Mouse (Mus musculus): ENCODE results near the gene Rims1.

The Rims1 gene

GRCm38 (mm10) chr1:22410173-22410572 is 395.6 kb downstream of the Rims1 start:
- intact Hi-C loops (cut with DNase I) = no loop called here

DNA sequence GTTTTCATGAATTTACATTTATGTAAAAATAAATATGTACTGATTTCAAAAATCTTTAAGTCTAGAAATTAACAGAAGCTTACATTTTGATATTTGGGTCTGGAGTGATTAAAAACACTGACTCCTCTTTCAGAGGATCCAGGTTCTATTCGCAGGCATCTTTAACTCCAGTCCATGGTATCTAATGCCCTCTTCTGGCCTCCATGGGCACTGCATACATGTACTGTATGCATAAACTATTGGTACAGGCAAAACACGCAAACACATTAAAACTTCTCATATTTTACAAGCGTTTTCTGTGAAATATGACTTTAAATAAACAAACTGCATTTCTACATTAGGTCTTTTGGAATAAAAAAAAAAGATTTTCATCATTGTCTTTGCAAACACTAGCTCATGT is 419.4 kb downstream of the Rims1 start:
- intact Hi-C loops (cut with DNase I) = no loop called here

GRCm38 (mm10) chr1:22377652-22378051 is 428.1 kb downstream of the Rims1 start:
- intact Hi-C loops (cut with DNase I) = no loop called here

GRCm38 (mm10) chr1:22377062-22377461 is 428.7 kb downstream of the Rims1 start:
- intact Hi-C loops (cut with DNase I) = no loop called here

GRCm38 (mm10) chr1:22356209-22356608 is 449.6 kb downstream of the Rims1 start:
- intact Hi-C loops (cut with DNase I) = no loop called here

- intact Hi-C loops (cut with DNase I) = no loop called here
These were observed 452.1 kb downstream of the Rims1 start for GRCm38 (mm10) chr1:22353687-22354086.

GRCm38 (mm10) chr1:22338914-22339313 is 466.9 kb downstream of the Rims1 start:
- intact Hi-C loops (cut with DNase I) = no loop called here

- intact Hi-C loops (cut with DNase I) = no loop called here
These were observed 484.7 kb downstream of the Rims1 start for GRCm38 (mm10) chr1:22320941-22321676.

GRCm38 (mm10) chr1:22315537-22315936 is 490.3 kb downstream of the Rims1 start:
- intact Hi-C loops (cut with DNase I) = no loop called here

DNA sequence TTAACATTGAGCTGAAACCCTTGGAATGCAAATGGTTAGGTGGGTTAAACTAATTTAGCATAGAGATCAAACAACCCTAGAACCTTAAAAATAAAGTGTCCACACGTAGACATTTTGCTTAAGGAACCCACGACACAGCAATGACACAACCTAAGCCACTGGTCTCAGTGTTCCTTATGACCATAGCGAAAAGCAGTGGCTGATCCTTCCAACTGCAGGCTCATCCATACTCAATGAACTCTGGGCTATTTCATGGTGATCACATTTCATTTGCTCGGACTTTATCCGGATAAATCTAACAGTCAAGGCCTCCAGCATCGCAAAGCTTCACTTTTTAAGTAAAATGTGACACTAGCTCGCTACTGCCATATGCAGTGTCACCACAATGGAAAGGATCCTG is 494.3 kb downstream of the Rims1 start:
- intact Hi-C loops (cut with DNase I) = no loop called here

DNA sequence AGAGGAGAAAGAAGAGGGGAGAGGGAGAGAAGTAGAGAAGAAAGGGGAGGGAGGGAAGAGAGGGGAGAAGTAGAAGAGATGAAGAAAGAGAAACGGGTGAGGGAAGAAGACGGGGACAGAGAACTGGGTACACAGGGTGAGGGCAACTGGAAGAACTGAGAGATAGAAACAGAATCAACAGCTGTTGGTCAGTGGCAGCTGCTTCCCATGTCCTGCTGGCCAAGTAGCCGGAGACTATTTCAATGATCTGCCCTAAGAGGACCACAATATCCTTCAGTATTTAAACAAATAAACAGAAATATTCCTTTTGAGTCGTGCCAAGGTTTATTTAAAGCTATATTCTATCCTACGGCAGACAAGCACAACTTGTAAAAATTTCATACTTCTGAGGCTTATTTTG is 499.3 kb downstream of the Rims1 start:
- intact Hi-C loops (cut with DNase I) = no loop called here

- intact Hi-C loops (cut with DNase I) = no loop called here
These were observed 499.9 kb downstream of the Rims1 start for GRCm38 (mm10) chr1:22305932-22306331.

GRCm38 (mm10) chr1:22293953-22294352 is 511.8 kb downstream of the Rims1 start:
- intact Hi-C loops (cut with DNase I) = no loop called here

DNA sequence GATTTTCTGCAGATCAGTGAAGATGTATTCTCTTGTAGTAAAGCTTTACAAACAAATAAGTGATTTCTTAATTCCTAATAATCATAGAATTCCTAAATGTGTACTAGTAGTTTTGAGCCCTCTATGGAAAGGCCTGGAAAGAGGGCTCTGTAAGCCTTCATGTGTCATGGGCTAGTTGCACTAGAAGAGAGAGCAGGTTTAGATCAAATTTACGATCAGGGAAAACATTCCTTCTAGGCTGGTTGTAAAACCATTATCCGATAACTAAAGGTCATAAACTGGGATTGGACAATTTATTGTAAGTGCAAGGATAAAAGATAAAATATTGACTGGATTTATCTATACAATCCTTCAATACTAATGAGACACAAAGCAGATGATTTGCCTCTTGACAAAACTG is 512.5 kb downstream of the Rims1 start:
- intact Hi-C loops (cut with DNase I) = no loop called here

DNA sequence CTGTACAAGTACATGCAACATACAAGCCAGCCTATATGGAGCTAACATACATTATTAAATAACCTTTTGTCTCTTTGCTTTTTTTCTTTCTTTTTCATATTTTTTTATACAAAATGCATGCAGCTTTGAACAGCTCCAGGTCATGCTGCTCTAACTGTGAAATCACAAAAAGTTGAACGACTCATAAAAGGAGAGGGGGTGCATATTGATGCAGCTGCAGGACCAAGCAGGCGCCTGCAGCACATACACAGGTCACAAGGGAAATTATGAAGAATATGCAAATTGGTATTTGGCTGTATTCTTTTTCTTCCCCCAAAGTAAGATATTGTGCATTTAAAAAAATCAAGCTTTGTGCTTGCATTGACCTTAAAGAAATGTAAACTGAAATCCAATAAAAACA is 519.0 kb downstream of the Rims1 start:
- intact Hi-C loops (cut with DNase I) = no loop called here

DNA sequence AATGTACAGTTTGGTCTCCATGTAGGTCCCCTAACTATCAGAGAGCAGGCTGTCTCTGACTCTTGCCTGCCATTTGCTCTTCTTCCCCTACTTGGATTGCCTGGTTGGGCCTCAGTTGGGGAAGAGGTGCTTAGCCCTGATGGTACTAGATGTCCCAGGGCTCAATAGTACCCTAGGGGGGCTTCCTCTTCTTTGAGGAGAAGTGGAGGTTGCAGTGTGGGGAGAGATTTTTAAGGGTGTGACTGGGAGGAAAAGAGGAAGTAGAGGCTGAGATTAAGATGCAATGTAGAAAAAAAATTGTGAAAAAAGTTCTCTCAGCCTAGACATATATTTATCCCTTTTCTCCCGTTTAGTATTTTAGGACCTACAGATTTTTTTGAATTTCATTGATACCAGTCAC is 525.8 kb downstream of the Rims1 start:
- intact Hi-C loops (cut with DNase I) = no loop called here

GRCm38 (mm10) chr1:22274081-22274480 is 531.7 kb downstream of the Rims1 start:
- intact Hi-C loops (cut with DNase I) = no loop called here

DNA sequence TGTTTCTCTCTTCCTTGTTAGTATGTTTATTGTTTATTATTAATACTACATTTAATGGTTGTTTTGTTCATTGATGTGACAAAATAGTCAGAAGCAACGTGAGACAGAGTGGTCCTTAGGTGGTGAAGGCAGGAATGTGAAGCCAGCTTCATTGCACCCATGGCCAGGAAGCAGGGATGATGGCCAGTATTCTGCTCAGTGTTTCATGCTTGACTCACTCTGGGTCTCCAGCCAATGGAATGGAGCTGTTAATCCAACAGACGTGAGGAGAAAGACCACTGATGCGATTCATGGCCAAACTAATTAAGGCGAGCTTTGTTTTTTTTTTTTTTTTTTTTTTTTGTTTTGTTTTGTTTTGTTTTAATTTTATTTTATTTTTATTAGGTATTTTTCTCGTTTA is 535.7 kb downstream of the Rims1 start:
- intact Hi-C loops (cut with DNase I) = no loop called here

DNA sequence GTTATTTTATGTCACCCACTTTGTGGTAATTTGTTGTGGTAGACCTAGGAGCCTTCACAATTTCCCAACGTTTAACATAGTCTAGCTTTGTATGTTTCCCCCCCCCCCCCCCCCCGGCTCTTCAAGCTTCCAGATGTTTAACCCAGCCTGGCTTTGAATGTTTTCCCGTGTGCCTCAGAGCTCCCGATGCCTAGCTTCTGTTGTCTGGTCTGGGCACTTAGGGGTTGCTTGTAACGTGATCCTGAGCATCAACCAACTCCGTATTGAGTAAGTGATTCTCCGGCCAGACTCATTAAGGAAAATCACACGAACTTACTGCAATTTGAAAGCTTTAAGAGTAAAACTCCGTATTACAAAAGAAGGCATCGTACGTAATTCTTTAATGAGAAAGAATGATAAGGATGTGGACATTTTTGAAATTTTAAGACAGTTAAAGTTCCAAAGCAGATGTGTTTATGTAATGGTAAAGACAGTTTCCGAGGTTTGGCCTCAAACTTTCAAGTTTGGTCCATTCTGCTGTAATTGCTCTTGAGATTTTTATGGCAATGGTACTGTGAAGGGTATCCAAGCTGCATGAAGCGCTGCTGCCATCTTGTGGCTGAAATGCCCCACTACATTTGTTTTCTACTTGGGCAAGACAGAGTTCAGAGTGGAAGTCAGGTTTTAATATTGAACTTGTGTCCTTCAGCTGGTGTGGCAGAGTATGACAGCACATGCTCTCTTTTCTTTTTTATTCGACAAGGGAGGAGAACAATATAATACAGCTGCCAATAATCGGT is 537.0 kb downstream of the Rims1 start:
- intact Hi-C loops (cut with DNase I) = loop anchor here (1.0 kb wide), 2 partner anchors 807 to 857 kb away; no protein-coding TSS in a partner anchor

DNA sequence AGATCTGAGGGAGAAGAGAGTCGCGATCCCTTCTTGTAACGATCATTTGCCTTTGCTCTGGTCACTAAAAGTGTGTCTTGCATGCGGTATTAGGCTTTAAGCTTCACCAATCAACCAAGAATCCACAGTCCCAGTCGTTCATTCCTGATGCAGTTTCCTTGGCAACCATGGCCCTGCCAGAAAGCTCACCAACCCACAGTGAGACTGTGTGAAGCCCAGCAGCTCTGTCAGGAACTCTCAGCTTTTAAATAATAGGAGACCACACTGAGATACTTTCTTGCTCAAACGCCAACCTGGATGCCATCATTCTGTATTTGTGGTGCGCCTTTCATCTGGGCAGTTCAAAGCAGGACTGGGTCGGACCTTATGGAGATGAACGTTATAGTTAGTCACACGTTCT is 539.3 kb downstream of the Rims1 start:
- intact Hi-C loops (cut with DNase I) = no loop called here

DNA sequence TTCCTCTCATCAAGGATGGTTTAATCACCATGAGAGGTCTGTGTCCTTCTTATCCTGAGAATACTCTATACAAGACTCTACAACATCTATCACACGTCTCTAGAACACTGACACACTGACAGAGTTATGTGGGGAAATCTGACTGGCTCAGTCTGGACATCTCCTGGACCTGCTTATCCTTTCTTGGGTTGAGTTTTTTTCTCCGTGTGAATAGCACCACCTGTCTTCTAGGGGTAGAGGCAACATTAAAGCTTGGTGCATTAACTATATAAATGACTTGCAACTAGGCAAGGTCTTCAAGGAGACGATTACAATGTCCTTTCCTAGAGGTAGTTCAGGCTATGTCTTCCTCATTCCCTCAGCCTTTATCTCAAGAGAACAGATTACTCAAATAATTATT is 540.3 kb downstream of the Rims1 start:
- intact Hi-C loops (cut with DNase I) = no loop called here

GRCm38 (mm10) chr1:22262169-22262950 is 543.4 kb downstream of the Rims1 start:
- intact Hi-C loops (cut with DNase I) = no loop called here

Data from adrenal gland (tissue).